Mouse (Mus musculus): ENCODE data around the gene Rgs8.

The Rgs8 gene

DNA sequence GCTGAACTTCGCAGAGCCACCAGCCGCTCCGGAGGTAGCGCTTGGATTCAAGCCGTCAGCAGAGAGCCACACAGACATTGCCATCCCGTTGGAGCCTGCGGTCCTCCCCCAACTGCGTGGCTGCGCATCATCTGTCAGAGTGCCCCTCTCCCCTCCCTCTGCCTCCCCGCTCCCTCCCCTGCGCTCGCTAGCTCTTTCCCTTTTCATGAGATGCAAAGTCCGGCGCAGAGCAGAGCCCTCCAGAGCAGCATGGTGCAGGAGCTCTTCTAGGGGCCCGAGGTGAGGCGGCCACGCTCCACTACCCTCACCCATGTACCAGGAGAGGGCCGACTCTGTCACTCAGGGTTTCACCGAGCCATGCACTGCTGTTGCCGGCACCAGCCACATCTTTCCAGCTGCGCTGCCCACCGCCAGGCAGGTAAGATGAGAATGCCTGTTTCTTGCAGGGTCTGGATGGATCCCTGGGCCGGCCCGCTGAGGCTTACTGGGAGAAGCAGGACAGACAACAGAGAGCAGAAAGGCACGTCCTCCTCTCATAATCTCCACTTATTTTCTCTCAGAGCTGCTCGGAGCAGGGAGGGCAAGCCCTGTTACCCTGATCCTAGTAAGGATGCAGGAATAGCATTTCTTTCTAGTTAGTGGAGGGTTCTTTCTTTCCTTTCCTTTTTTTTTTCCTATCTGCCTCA lies at the start of gene Rgs8:
Rgs8 (plus strand) TSS at position 88 of the 686 bp plus-strand sequence.
- DNase-seq (ENCODE audit: low spot score in 2 of 2), result no peak

DNA sequence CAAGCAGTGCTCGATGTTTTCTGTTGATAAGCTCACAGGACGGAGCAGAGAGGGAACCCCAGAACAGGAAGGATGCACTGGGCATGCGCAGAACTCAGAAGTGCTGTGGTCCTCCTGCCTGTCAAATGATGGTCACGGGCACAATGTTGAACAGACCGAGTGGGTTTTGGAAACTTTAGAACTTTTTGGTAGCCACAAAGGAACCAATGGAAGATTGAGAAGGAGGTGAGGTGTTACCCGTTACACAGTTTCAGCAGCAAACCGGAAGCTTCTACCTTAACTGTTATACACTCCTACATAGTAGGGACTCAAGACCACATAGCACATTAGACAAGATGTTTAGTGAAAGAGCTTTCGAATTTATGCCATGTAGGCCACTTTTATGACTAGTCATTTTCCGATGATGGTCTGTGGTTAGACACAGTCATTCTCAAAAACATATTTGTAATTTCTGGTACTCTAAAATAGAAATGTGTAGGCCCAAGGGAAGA lies 35.4 kb upstream of the Rgs8 start:
- DNase-seq (ENCODE audit: low spot score in 2 of 2), result no peak

- DNase-seq (ENCODE audit: low spot score in 2 of 2), result no peak
Observed at GRCm38 (mm10) chr1:153623036-153623435, 29.8 kb upstream of the Rgs8 start.

GRCm38 (mm10) chr1:153632686-153633085 lies 20.1 kb upstream of the Rgs8 start:
- no peak for DNase-seq (ENCODE audit: low spot score in 2 of 2)

GRCm38 (mm10) chr1:153635056-153635455 lies 17.8 kb upstream of the Rgs8 start:
- DNase-seq (ENCODE audit: low spot score in 2 of 2), result no peak

- peak; percentile 54 to 67 for DNase-seq (ENCODE audit: low spot score in 2 of 2)
Observed at GRCm38 (mm10) chr1:153635521-153635920, 17.3 kb upstream of the Rgs8 start.

- DNase-seq (ENCODE audit: low spot score in 2 of 2), result no peak
Observed at GRCm38 (mm10) chr1:153636821-153637220, 16.0 kb upstream of the Rgs8 start.

DNA sequence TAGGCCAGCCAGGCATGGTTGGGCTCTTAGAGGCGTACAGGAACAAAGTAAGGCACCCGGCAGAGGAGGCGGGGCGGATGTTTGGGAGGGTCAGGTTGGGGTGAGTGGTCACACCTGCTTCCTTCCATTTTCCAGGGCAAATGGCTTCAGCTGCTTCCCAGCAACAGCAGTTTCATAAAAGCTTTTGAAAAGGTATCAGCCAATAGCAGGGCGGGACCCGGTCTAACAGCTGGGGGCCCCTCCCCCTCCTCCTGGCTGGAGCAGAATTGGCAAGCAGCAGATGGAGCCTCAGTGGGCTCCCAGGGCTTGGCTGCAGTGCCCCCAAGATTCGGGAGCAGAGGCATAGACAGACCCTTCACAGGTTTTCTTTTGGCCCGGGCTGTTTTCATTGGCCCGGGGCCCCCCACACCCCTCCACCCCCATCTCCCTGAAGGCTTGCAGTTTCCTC lies 11.3 kb upstream of the Rgs8 start:
- DNase-seq (ENCODE audit: low spot score in 2 of 2), result peak; percentile 54 to 68

GRCm38 (mm10) chr1:153641940-153642501 lies 10.8 kb upstream of the Rgs8 start:
- peak; percentile 72 to 80 for DNase-seq (ENCODE audit: low spot score in 2 of 2)

DNA sequence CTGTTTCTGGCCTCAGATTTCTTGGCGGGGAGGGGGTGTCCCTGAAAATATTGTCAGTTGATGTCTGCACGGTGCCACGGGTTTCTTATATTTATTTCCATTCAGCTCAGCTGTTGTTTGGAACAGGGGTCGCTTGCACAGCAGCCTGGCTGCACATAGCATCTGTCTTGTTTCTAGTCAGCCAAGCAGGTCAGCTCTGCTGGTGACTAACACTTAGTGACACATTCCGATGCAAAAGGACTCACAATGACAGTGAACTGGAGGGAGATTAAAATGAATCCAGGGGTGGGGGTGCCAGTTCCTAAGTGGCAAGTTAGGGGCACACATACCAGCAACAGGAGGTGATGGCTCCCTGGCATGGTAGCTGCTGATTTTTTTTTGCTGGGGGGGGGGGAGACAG lies 849 bp downstream of the Rgs8 start:
- no peak for DNase-seq (ENCODE audit: low spot score in 2 of 2)

GRCm38 (mm10) chr1:153659666-153660065 lies 6.8 kb downstream of the Rgs8 start:
- no peak for DNase-seq (ENCODE audit: low spot score in 2 of 2)

DNA sequence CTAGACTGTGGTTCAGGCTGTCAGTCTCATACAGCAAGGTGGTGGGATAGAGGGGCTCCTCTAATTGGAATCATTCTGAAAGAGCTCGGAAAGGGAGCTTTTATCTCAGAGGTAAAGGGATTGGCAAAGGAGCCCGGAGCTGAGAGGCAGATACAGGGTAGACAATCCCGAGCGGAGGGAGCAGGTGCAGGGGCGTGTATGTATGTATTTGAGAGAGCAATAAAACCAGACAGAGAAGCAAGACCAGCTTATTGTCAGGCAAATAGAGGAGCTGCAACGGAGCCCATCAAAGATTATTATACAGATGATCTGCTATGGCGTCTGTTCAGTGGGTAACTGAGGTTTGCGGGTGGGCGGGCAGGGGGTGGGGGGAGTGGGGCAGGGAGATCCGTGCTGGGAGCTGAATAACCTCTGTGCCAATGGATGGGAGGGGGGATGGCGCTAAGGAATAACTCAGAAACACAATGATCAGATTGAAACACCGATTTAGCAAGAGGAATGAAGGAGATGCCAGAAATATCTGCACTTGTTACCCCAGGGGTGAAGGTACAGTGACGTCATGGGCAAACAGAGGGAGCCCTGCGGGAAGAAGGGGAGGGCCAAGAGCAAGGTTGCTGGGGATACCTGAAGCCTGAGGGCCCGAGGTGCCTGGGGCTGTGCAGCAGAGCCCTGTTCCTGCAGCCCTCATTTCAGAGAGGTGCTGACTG lies 8.3 kb downstream of the Rgs8 start:
- DNase-seq (ENCODE audit: low spot score in 2 of 2), result no peak

- DNase-seq (ENCODE audit: low spot score in 2 of 2), result no peak
Observed at GRCm38 (mm10) chr1:153661689-153662002, 8.8 kb downstream of the Rgs8 start.

GRCm38 (mm10) chr1:153662362-153662761 lies 9.5 kb downstream of the Rgs8 start:
- DNase-seq (ENCODE audit: low spot score in 2 of 2), result no peak

- no peak for DNase-seq (ENCODE audit: low spot score in 2 of 2)
Observed at GRCm38 (mm10) chr1:153665066-153665715, 12.4 kb downstream of the Rgs8 start.

- no peak for DNase-seq (ENCODE audit: low spot score in 2 of 2)
Observed at GRCm38 (mm10) chr1:153666236-153666635, 13.4 kb downstream of the Rgs8 start.

DNA sequence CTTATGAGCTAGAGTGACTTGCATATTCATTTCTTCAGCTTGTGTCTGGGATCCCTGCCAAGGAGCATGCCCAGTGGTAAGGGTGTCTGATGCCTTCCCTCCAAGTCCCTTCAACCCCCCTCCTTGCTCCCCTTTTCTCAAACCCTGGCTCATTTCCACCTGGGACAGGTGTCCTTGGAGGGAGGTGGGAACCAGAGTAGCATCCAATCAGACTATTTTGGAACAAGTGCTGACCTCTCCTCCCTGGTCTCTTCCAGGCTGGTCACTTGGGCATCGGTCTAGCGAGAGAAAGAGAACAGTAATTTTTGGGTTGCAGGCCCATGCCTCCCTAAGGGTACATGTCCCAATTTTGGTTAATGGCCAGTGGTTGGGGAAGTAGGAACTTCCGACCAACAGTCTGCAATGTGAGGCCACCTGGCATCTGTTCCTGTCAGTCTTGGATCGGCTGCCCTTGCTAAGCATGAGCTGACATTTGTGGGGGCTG lies 14.5 kb downstream of the Rgs8 start:
- no peak for DNase-seq (ENCODE audit: low spot score in 2 of 2)

- no peak for DNase-seq (ENCODE audit: low spot score in 2 of 2)
Observed at GRCm38 (mm10) chr1:153667781-153668180, 15.0 kb downstream of the Rgs8 start.

DNA sequence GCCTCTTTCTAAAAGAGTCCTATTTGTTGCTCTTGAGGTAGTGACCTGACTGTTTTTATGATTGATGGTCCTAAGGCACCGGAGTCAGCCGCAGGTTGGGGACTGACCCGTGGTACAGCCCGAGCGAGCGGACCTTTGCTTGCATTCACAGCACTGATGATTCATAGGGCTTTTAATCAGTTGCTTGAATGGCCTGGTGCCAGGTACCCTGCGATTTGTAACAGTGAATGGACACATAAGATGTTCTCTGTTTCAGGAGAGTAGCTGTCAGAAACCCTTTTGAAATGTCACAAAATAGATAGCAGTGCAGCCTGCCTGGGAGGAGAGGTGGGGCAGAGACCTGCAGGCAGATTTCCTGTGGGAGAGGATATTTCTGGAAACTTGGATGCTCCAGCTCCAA lies 16.3 kb downstream of the Rgs8 start:
- no peak for DNase-seq (ENCODE audit: low spot score in 2 of 2)

GRCm38 (mm10) chr1:153669728-153670127 lies 16.9 kb downstream of the Rgs8 start:
- no peak for DNase-seq (ENCODE audit: low spot score in 2 of 2)

GRCm38 (mm10) chr1:153671352-153671751 lies 18.5 kb downstream of the Rgs8 start:
- no peak for DNase-seq (ENCODE audit: low spot score in 2 of 2)

GRCm38 (mm10) chr1:153672698-153673097 lies 19.9 kb downstream of the Rgs8 start:
- no peak for DNase-seq (ENCODE audit: low spot score in 2 of 2)

Data from urinary bladder, postnatal 4 days (tissue).